In genomic region chr17:5138641-5139205, GRCm38 (mm10) we compare ENCODE assay signal across 8 mouse cellular contexts.
DNase-seq lines count a peak whose midpoint lies in the region; ATAC-seq and TF ChIP-seq lines count a peak whose summit lies in the region.

No protein-coding gene starts in this region.

- DNase-seq in CD4-positive, CD25-positive, alpha-beta regulatory T cell, adult 2 months (ENCODE audit: low read depth, low spot score) = peak; percentile 90
- peak; percentile 81 for DNase-seq in adipocyte (ENCODE audit: low spot score)
- DNase-seq in fibroblast of lung, adult 2 months (ENCODE audit: low read depth) = peak; percentile 99
- peak; percentile 76 for DNase-seq in kidney, postnatal 14 days
- peak; percentile 20 to 59 (median 20) for DNase-seq in liver, embryonic 14.5 days (ENCODE audit: low read depth in 3 of 3, low spot score in 3 of 3)
- DNase-seq in neural tube, embryonic 11.5 days (ENCODE audit: low spot score) = peak; percentile 79
- DNase-seq in yolk sac, embryonic 10.5 days (ENCODE audit: low spot score) = peak; percentile 59

- H3K27ac ChIP-seq in heart, embryonic 15.5 days = peak overlapping the region; percentile 35
- peak overlapping the region; percentile 25; the same call in 1 of the 2 replicates for H3K27ac ChIP-seq in liver, embryonic 14.5 days
- H3K27ac ChIP-seq in neural tube, embryonic 11.5 days (ENCODE audit: low read depth, low read length) = peak overlapping the region; percentile 54

- no peak overlapping the region for H3K4me3 ChIP-seq in heart, embryonic 15.5 days
- H3K4me3 ChIP-seq in liver, embryonic 14.5 days (ENCODE audit: insufficient read depth in 1 of 2, low read depth in 2 of 2, low read length in 2 of 2) = no peak overlapping the region
- no peak overlapping the region for H3K4me3 ChIP-seq in neural tube, embryonic 11.5 days (ENCODE audit: low read depth, low read length)

- no peaks in the 10 kb centered on the region for H3K9me3 ChIP-seq in heart, embryonic 15.5 days (replicated peaks)
- no peaks in the 10 kb centered on the region for H3K9me3 ChIP-seq in liver, embryonic 14.5 days (ENCODE audit: control insufficient read depth, low read length)
- no peaks in the 10 kb centered on the region for H3K9me3 ChIP-seq in neural tube, embryonic 11.5 days (ENCODE audit: control insufficient read depth, low read length)

- peak overlapping the region; percentile 9; the same call in 1 of the 2 replicates for H3K4me2 ChIP-seq in heart, embryonic 15.5 days
- H3K4me2 ChIP-seq in liver, embryonic 14.5 days (ENCODE audit: low read depth) = no peak overlapping the region
- H3K4me2 ChIP-seq in neural tube, embryonic 11.5 days (ENCODE audit: low read depth) = 0 out of 2 replicates have a peak overlapping the region, but pooled peaks have one; percentile 13

- no peak for TF ChIP-seq EP300 in liver, embryonic 14.5 days (IDR thresholded peaks at IDR 0.05; ENCODE audit: low read depth)

- H3K9ac ChIP-seq in heart, embryonic 15.5 days = no peak overlapping the region
- no peak overlapping the region for H3K9ac ChIP-seq in liver, embryonic 14.5 days (replicated peaks)
- H3K9ac ChIP-seq in neural tube, embryonic 11.5 days (ENCODE audit: low read length) = no peak overlapping the region

- H3K4me1 ChIP-seq in heart, embryonic 15.5 days (replicated peaks) = peaks cover 23% of the 10 kb centered on the region
- peaks cover 8 to 10% of the 10 kb centered on the region in 2 experiments; a peak in 3 of 4 replicates for H3K4me1 ChIP-seq in liver, embryonic 14.5 days (replicated peaks; ENCODE audit: control insufficient read depth in 2 of 2, insufficient read depth in 2 of 2, low read length in 1 of 2)
- H3K4me1 ChIP-seq in neural tube, embryonic 11.5 days (ENCODE audit: control insufficient read depth, insufficient read depth, low read length) = peaks cover 18% of the 10 kb centered on the region

- ATAC-seq in heart, embryonic 15.5 days (replicated peaks; ENCODE audit: insufficient number of reproducible peaks, insufficient read depth, low FRiP score, low read depth) = no peak; the same call in 1 of the 2 replicates
- ATAC-seq in liver, embryonic 14.5 days (ENCODE audit: insufficient read depth) = peak; percentile 52
- peak; percentile 87 for ATAC-seq in neural tube, embryonic 11.5 days (ENCODE audit: insufficient read depth, low FRiP score, low TSS enrichment)

- peak; percentile 25; the same call in 1 of the 2 replicates for TF ChIP-seq CTCF in liver, embryonic 14.5 days (IDR thresholded peaks at IDR 0.05; ENCODE audit: low read depth)

- no peaks in the 10 kb centered on the region for H3K27me3 ChIP-seq in heart, embryonic 15.5 days
- H3K27me3 ChIP-seq in liver, embryonic 14.5 days (ENCODE audit: control insufficient read depth, insufficient read depth, low read length) = no peaks in the 10 kb centered on the region
- no peaks in the 10 kb centered on the region for H3K27me3 ChIP-seq in neural tube, embryonic 11.5 days (ENCODE audit: control insufficient read depth, insufficient read depth, low read length)

- WGBS in heart, embryonic 15.5 days = 28% methylated on average over 8 of the region's 8 CpGs
- WGBS in liver, embryonic 14.5 days (ENCODE audit: insufficient replicate concordance) = 41% methylated on average over 8 of the region's 8 CpGs
- 20% methylated on average over 6 of the region's 8 CpGs for WGBS in neural tube, embryonic 11.5 days

- H3K36me3 ChIP-seq in heart, embryonic 15.5 days = no peaks in the 10 kb centered on the region
- H3K36me3 ChIP-seq in liver, embryonic 14.5 days (replicated peaks; ENCODE audit: control insufficient read depth, insufficient read depth, low read depth) = no peaks in the 10 kb centered on the region
- H3K36me3 ChIP-seq in neural tube, embryonic 11.5 days (ENCODE audit: control insufficient read depth, insufficient read depth, low read length) = no peaks in the 10 kb centered on the region

Comparison
In these comparisons a context has a peak if more than half of its experiments do, and no peak if none do; other contexts are left out.
1. DNase-seq: peak in every context shown above with its lines; median percentile 99 in fibroblast of lung, adult 2 months; 90 in CD4-positive, CD25-positive, alpha-beta regulatory T cell, adult 2 months; 81 in adipocyte; 79 in neural tube, embryonic 11.5 days; 76 in kidney, postnatal 14 days; 59 in yolk sac, embryonic 10.5 days; 20 in liver, embryonic 14.5 days.